Mouse (Mus musculus): ENCODE results near the gene Nbl1.

GRCm38 (mm10) chr4:139074060-139074459 is 18.7 kb downstream of the Nbl1 start:
- TF ChIP-seq POLR2A (IDR thresholded peaks at IDR 0.05; ENCODE audit: low read depth, low read length) (no peak), CTCF (IDR thresholded peaks at IDR 0.05; ENCODE audit: borderline replicate concordance, insufficient read depth, low read length) (no peak)
